Mouse (Mus musculus) forebrain, embryonic 14.5 days (tissue): ENCODE measurements at regions not wholly inside any gene's neighbourhood (a gene's known extent, or its start where the extent isn't known, plus 50 kb on each side); places are given as distances from the start of the nearest gene placed in this dataset.

Experiments used
- ATAC-seq: fragments of 200-750 bp; cut with Nextera tagmentation; 2 replicates; pipeline ENCODE4 v1.8.0; 2017; ENCODE audit warnings: mild to moderate bottlenecking, moderate library complexity
- DNase-seq: peaks from one replicate; pipeline ENCODE4 v3.0.0-alpha.2; 2015; ENCODE audit warnings: low spot score
- H3K27ac ChIP-seq: fragments of 300-500 bp; sonication (generic); 2 replicates; pipeline ENCODE4 v1.5.1; 2014; ENCODE audit warnings: low read depth, mild to moderate bottlenecking, control low read depth, low read length, moderate library complexity
- H3K27me3 ChIP-seq: fragments of 300-500 bp; sonication (generic); replicated peaks from 2 replicates; pipeline ENCODE4 v1.6.1; 2014; ENCODE audit warnings: low read length, control low read depth, mixed read lengths; ENCODE audit not compliant: control insufficient read depth, insufficient read depth
- H3K36me3 ChIP-seq: fragments of 300-500 bp; sonication (generic); 2 replicates; pipeline ENCODE4 v1.6.1; 2014; ENCODE audit warnings: low read length, control low read depth; ENCODE audit not compliant: control insufficient read depth, insufficient read depth
- H3K4me1 ChIP-seq: fragments of 300-500 bp; sonication (generic); 2 replicates; pipeline ENCODE4 v1.6.1; 2014; ENCODE audit warnings: antibody characterized with exemption, low read length, control low read depth; ENCODE audit not compliant: control insufficient read depth, insufficient read depth
- H3K4me2 ChIP-seq: fragments of 300-500 bp; sonication (generic); 2 replicates; pipeline ENCODE4 v1.6.1; 2014; ENCODE audit warnings: mild to moderate bottlenecking, control low read depth, low read length
- H3K4me3 ChIP-seq: fragments of 300-500 bp; sonication (generic); 2 replicates; pipeline ENCODE4 v1.5.1; 2014; ENCODE audit warnings: low read depth, low read length, control low read depth
- H3K9ac ChIP-seq: fragments of 300-500 bp; sonication (generic); 2 replicates; pipeline ENCODE4 v1.6.1; 2014; ENCODE audit warnings: mild to moderate bottlenecking, low read length, control low read depth, moderate library complexity
- H3K9me3 ChIP-seq: fragments of 300-500 bp; sonication (generic); replicated peaks from 2 replicates; pipeline ENCODE4 v1.6.1; 2016; ENCODE audit warnings: low read length, control low read depth, mixed read lengths; ENCODE audit not compliant: control insufficient read depth
- WGBS: fragments of 180-500 bp; shearing (Covaris S2); extraction: QIAGEN DNeasy Blood & Tissue Kit; methylation state at CpG from one replicate; pipeline ENCODE4 v1.1.7; 2014; 5-methylcytosine and 5-hydroxymethylcytosine counted together

DNA sequence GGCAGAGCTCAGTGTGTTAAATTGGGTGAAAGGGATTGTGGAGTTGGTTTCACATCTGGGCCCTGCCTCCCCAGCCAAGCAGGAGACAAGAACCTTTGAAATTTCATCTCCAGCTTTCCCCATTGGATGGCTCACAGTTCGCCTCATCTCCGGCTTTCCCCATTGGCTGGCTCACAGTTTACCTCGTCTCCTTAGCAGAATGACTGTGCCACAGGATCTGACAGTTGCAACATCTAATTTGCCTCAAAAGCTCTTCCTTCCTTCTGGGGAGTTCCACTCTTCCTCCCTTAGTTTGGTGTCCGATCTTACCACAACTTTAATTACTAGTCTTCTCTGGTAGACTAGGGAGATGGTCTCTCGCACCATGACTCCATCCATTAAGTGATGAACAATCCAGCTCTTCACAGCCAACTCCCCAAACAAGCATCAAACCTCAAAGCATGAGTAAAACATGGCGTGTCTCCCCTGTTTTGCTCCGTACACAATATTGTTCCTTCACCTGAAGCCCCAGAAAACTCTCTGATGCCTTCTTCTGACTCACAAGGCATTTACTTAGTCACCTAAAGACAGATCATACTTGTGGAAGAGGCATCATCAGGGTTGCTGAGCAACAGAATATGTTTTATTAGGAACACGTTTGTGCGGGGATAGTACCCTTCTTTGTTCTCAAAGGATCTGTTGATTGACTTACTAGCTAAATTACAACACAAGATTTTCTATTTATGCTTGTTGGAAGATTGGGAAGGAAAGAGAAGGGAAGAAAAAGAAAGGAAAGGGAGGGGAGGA, 199.1 kb upstream of the Serp2 start:
- Histone ChIP-seq H3K4me2 (no peak overlapping the region), H3K9me3 (no peaks in the 10 kb centered on the region), H3K9ac (no peak overlapping the region), H3K27ac (no peak overlapping the region), H3K4me3 (no peak overlapping the region), H3K4me1 (no peaks in the 10 kb centered on the region), H3K27me3 (no peaks in the 10 kb centered on the region), H3K36me3 (no peaks in the 10 kb centered on the region)
- DNase-seq (no peak), ATAC-seq (no peak)
- 81% methylated on average over 9 of the region's 9 CpGs for WGBS

- ATAC-seq, result no peak
- H3K27me3 ChIP-seq, result no peaks in the 10 kb centered on the region
- 90% methylated on average over 5 of the region's 5 CpGs for WGBS
- no peak for DNase-seq
- no peaks in the 10 kb centered on the region for H3K9me3 ChIP-seq
- no peak overlapping the region for H3K4me2 ChIP-seq
- H3K4me1 ChIP-seq, result no peaks in the 10 kb centered on the region
- H3K9ac ChIP-seq, result no peak overlapping the region
- no peak overlapping the region for H3K4me3 ChIP-seq
- no peak overlapping the region for H3K27ac ChIP-seq
- no peaks in the 10 kb centered on the region for H3K36me3 ChIP-seq
Measured at GRCm38 (mm10) chr14:76753734-76754133, 197.0 kb upstream of the Serp2 start.

DNA sequence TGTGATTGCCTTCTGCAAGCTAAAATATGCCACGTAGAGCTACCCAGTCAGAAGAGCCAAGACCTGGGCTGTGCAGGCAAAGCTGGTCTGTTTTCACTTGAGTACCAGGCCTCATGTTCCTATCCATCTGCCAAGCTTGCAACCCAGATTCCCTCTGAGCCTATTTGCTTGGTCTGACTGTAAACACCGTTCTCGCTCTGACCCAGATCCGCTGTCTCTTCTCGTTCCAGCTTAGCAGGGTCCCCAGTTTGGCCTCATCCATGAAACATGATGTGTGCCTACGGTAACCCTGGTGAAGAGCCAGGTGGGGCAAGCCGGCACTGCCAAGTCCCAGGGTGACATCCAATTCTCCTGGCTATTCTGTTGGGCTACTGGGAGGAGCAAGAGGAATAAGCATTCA, 192.5 kb upstream of the Serp2 start:
- no peak overlapping the region for H3K4me3 ChIP-seq
- H3K4me1 ChIP-seq, result no peaks in the 10 kb centered on the region
- H3K9me3 ChIP-seq, result no peaks in the 10 kb centered on the region
- H3K4me2 ChIP-seq, result no peak overlapping the region
- 90% methylated on average over 7 of the region's 7 CpGs for WGBS
- DNase-seq (no peak), ATAC-seq (no peak)
- no peak overlapping the region for H3K27ac ChIP-seq
- H3K27me3 ChIP-seq, result no peaks in the 10 kb centered on the region
- no peak overlapping the region for H3K9ac ChIP-seq
- no peaks in the 10 kb centered on the region for H3K36me3 ChIP-seq

GRCm38 (mm10) chr14:76748711-76749110, 192.0 kb upstream of the Serp2 start:
- Histone ChIP-seq H3K9ac (no peak overlapping the region), H3K4me3 (no peak overlapping the region), H3K4me2 (no peak overlapping the region), H3K9me3 (no peaks in the 10 kb centered on the region), H3K4me1 (no peaks in the 10 kb centered on the region), H3K27ac (no peak overlapping the region), H3K27me3 (no peaks in the 10 kb centered on the region), H3K36me3 (no peaks in the 10 kb centered on the region)
- no peak for ATAC-seq
- WGBS, result 96% methylated on average over 2 of the region's 2 CpGs
- no peak for DNase-seq

DNA sequence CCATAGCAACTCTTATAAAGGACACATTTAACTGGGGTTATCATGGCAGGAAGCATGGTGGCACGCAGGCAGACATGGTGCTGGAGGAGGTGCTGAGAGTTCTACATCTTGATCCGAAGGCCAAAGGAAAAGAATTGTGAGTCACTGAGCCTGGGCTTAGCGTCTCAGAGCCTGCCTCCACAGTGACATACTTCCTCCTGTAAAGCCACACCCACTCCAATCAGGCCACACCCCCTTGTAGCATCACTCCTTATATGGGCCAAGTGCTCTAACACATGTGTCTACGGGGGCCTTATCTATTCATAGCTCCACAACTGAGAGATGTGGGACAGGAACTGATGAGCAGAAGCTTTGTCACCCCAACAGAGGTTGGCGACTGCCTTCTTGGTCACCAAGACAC, 191.1 kb upstream of the Serp2 start:
- DNase-seq (no peak), ATAC-seq (no peak)
- Histone ChIP-seq H3K9me3 (no peaks in the 10 kb centered on the region), H3K4me2 (no peak overlapping the region), H3K9ac (no peak overlapping the region), H3K4me3 (no peak overlapping the region), H3K27me3 (no peaks in the 10 kb centered on the region), H3K36me3 (no peaks in the 10 kb centered on the region), H3K27ac (no peak overlapping the region), H3K4me1 (no peaks in the 10 kb centered on the region)
- WGBS, result 98% methylated on average over 5 of the region's 5 CpGs

DNA sequence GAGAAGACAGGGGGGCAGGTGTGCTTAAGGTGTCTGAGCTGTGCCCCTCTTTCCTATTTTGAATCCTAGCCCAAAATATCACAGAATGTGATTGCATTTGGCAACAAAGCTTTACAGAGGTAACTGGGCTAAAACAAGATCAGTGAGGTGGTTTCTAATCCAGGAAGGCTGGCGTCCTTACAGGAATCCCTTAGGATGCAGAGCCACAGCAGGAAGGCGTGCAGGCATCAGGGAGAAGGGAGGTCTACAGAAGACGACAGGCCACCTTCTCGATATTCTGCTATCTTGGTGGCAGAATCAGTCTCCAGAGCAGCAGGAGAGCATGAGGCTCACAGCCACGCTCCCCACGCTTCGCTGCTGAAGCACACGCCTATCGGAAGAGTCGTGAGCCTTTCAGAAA, 189.6 kb upstream of the Serp2 start:
- no peak for DNase-seq
- H3K36me3 ChIP-seq, result no peaks in the 10 kb centered on the region

DNA sequence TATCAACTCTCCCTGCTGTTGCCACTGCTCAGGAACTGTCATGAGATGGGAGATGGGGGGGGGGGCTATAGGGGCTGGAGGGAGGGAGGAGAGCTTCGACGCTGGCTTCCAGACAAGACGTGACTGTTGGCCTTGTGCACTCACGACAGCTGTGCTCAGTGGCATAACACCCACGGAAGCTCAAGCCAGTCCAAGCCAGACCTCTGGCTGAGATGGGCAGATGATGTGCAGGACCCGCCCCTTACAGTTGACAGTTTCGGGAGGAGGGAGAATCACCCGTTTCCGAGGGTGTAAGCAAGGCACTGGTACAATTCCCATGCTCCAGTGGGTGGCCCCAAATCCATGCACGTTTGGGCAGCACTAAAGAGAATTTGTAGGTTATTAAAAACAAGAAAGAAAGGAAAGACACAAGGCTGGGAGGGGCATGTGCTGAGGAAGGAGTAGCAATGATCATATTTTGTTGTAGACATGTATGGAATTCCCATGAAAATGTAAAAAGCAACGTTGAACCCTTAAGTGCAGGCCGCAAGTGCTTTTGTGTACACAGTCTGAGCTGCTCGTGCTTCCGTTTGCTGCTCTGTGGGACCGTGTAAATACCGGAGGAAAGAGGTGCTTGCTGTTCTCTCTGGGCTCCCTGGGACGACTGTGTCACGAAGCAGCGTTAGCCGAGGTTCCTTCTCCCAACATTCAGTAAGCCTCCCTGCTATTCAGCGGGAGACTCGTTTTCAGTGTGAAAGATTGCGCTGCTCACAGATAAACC, 188.2 kb upstream of the Serp2 start:
- WGBS, result 79% methylated on average over 23 of the region's 23 CpGs
- DNase-seq (no peak), ATAC-seq (no peak)
- Histone ChIP-seq H3K4me2 (no peak overlapping the region), H3K27ac (no peak overlapping the region), H3K27me3 (no peaks in the 10 kb centered on the region), H3K36me3 (no peaks in the 10 kb centered on the region), H3K4me3 (no peak overlapping the region), H3K9ac (no peak overlapping the region), H3K9me3 (no peaks in the 10 kb centered on the region), H3K4me1 (no peaks in the 10 kb centered on the region)

More for the DNA sequence above, 189.6 kb upstream of the Serp2 start:
- Histone ChIP-seq H3K4me3 (no peak overlapping the region), H3K4me2 (no peak overlapping the region), H3K9ac (no peak overlapping the region), H3K4me1 (no peaks in the 10 kb centered on the region), H3K9me3 (no peaks in the 10 kb centered on the region), H3K27me3 (no peaks in the 10 kb centered on the region), H3K27ac (no peak overlapping the region)
- 91% methylated on average over 10 of the region's 10 CpGs for WGBS
- no peak for ATAC-seq

- no peak overlapping the region for H3K27ac ChIP-seq
- no peak overlapping the region for H3K4me3 ChIP-seq
- H3K9me3 ChIP-seq, result no peaks in the 10 kb centered on the region
- DNase-seq (no peak), ATAC-seq (no peak)
- no peaks in the 10 kb centered on the region for H3K36me3 ChIP-seq
- H3K4me1 ChIP-seq, result no peaks in the 10 kb centered on the region
- H3K4me2 ChIP-seq, result no peak overlapping the region
- no peak overlapping the region for H3K9ac ChIP-seq
- whole genome bisulfite sequencing, result 88% methylated on average over 5 of the region's 5 CpGs
- no peaks in the 10 kb centered on the region for H3K27me3 ChIP-seq
Measured at GRCm38 (mm10) chr14:76742297-76742696, 185.6 kb upstream of the Serp2 start.
